Mouse (Mus musculus) neutrophil, adult 83 days (primary cell): ENCODE data around the gene Nphs2. TPM values are rescaled to one million over a fixed set of nuclear protein-coding genes. Genes with fewer than 3 reads are reported as not detected.

ENCODE experiments used
- total RNA-seq, 2 experiments: library from RNA; stranded (reverse); gene quantifications; one replicate each; pipeline ENCODE4 v1.2.4; 2023

Nphs2 gene
- not detected for total RNA-seq

DNA sequence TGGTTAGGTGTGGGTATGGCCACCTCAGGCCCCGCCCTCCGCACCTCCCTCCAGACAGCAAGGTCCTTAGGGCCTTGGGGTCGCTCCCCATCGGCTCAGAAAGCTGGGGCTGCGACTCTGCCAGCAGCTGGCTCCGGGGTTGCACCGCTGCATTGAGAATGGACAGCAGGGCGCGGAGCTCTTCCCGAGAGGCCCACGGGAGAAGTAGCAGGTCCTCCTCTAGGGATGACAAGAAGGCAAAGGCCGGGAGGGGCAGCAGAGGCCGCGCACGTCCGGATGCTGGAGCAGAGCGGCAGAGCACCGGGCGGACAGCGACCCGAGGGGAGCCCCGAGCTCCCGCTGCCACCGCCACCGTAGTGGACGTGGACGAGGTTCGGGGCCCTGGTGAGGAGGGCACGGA, at the start of gene Nphs2:
Nphs2 (plus strand) TSS at position 98 of the 400 bp plus-strand sequence.

GRCm38 (mm10) chr1:156302911-156303749, 7.4 kb upstream of the Nphs2 start, which contains the start of gene Tdrd5:
Gene Tdrd5 (minus strand): TSS chr1:156303664.

GRCm38 (mm10) chr1:156365740-156366139, 55.2 kb downstream of the Nphs2 start, which contains the start of gene Gm2000:
Gene Gm2000 (plus strand): TSS chr1:156366040.

Other genes with a start within 250 kb of the Nphs2 start
- gene Fam163a, start 105.7 kb upstream of the Nphs2 start, total RNA-seq: not detected
- not detected for gene Tdrd5, start 7.1 kb upstream of the Nphs2 start, total RNA-seq
- 100 to 1,000 TPM; 423 to 521 TPM for gene Gm2000, start 55.3 kb downstream of the Nphs2 start, total RNA-seq
- under 1 TPM; 0.35 to 0.46 TPM for gene Axdnd1, start 110.4 kb downstream of the Nphs2 start, total RNA-seq
- gene Soat1, start 163.6 kb downstream of the Nphs2 start, total RNA-seq: 100 to 1,000 TPM; 146 to 179 TPM
- 10 to 100 TPM; 24.6 to 26.8 TPM for gene Gm10031, start 213.3 kb downstream of the Nphs2 start, total RNA-seq
- gene Abl2, start 248.1 kb downstream of the Nphs2 start, total RNA-seq: 10 to 100 TPM; 12.6 to 12.7 TPM